Mouse (Mus musculus): ENCODE measurements around the gene Ttc28.

Gene Ttc28

GRCm38 (mm10) chr5:111055507-111055906 lies 175.9 kb downstream of the Ttc28 start:
- DNase-seq = no peak

- peak; percentile 14 for DNase-seq
These were observed 177.5 kb downstream of the Ttc28 start for GRCm38 (mm10) chr5:111057084-111057483.

- DNase-seq = peak; percentile 43
These were observed 179.0 kb downstream of the Ttc28 start for GRCm38 (mm10) chr5:111058401-111059139.

GRCm38 (mm10) chr5:111059140-111059921 lies 179.7 kb downstream of the Ttc28 start:
- DNase-seq = peak; percentile 65

GRCm38 (mm10) chr5:111060246-111060745 lies 180.7 kb downstream of the Ttc28 start:
- no peak for DNase-seq

GRCm38 (mm10) chr5:111063155-111063554 lies 183.6 kb downstream of the Ttc28 start:
- DNase-seq = no peak

GRCm38 (mm10) chr5:111063991-111064390 lies 184.4 kb downstream of the Ttc28 start:
- DNase-seq = no peak

GRCm38 (mm10) chr5:111065770-111066169 lies 186.2 kb downstream of the Ttc28 start:
- no peak for DNase-seq

- DNase-seq = no peak
These were observed 189.9 kb downstream of the Ttc28 start for GRCm38 (mm10) chr5:111069503-111069902.

GRCm38 (mm10) chr5:111069931-111070330 lies 190.3 kb downstream of the Ttc28 start:
- no peak for DNase-seq

GRCm38 (mm10) chr5:111070361-111070760 lies 190.8 kb downstream of the Ttc28 start:
- DNase-seq = no peak

GRCm38 (mm10) chr5:111073316-111073736 lies 193.7 kb downstream of the Ttc28 start:
- DNase-seq = no peak

- DNase-seq = no peak
These were observed 194.4 kb downstream of the Ttc28 start for GRCm38 (mm10) chr5:111074050-111074449.

- DNase-seq = no peak
These were observed 196.2 kb downstream of the Ttc28 start for GRCm38 (mm10) chr5:111075841-111076240.

GRCm38 (mm10) chr5:111077261-111077660 lies 197.7 kb downstream of the Ttc28 start:
- DNase-seq = no peak

GRCm38 (mm10) chr5:111080601-111081000 lies 201.0 kb downstream of the Ttc28 start:
- no peak for DNase-seq

- no peak for DNase-seq
These were observed 206.2 kb downstream of the Ttc28 start for GRCm38 (mm10) chr5:111085849-111086248.

GRCm38 (mm10) chr5:111096750-111097149 lies 217.1 kb downstream of the Ttc28 start:
- no peak for DNase-seq

- no peak for DNase-seq
These were observed 217.9 kb downstream of the Ttc28 start for GRCm38 (mm10) chr5:111097233-111098160.

- no peak for DNase-seq
These were observed 219.1 kb downstream of the Ttc28 start for GRCm38 (mm10) chr5:111098516-111099274.

GRCm38 (mm10) chr5:111100585-111100984 lies 221.0 kb downstream of the Ttc28 start:
- no peak for DNase-seq

GRCm38 (mm10) chr5:111101383-111101932 lies 221.9 kb downstream of the Ttc28 start:
- no peak for DNase-seq

All from thymus, postnatal 14 days (tissue).